Mouse (Mus musculus) spleen, adult 12 weeks (tissue): Measurements from ENCODE around the gene Slc16a5.

ENCODE experiments used
- DNase-seq: peaks from one replicate; pipeline ENCODE4 v3.0.0; 2022; ENCODE audit warnings: low spot score

Gene Slc16a5

DNA sequence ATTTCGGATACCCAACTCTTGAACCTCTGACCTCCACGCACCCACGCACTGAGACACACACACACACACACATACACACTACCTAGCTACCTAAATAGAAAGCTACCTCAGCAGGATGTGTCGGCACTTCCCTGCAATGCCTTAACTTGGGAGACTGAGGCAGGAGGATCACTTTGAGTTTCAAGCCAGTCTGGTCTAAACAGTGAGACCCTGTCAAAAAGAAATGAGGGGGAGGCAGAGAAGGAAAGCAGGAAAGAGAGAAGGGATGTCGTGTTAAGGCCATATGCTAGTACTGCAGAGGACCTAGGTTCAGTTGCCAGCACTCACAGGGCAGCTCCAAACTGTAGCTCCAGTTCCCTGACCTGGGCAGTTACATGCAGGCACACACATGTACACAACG is 52.7 kb downstream of the Slc16a5 start:
- no peak for DNase-seq

DNA sequence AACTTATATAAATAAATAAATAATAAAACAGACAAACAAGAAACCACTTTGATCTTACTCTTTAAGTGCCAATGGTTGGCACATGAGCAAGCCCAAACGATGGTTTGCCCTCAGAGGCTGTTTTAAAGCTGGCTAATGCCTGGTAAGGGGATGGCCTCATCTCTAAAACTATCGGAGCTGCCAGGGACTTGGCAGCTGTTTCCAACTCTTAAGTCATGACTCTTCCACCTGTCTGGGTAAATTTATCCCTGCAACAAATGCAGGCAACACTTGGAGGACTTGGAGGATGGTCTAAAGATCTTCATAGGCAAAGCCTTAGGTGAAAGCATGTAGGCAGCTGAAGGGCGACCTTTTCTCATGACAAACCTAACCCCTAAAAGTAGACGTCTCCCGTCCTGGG is 54.7 kb downstream of the Slc16a5 start:
- no peak for DNase-seq

DNA sequence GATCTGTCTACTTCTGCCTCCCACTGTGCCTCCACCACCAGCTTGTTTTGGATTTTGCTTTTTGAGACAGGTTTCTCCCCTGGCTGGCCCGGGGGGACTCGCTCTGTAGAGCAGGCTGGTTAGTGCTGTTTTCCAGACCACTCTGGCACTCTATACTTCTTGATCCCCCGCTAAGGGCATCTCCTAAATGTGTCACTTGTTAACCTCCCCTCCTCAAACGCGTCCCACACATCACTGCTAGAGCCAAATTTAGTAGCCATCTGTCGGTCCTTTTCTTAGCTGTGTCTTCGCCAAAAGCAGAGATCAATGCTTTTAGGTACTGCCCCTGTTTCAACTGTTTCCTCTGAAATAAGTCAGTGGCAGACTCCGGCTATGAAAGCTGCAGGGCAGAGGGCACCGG is 56.4 kb downstream of the Slc16a5 start:
- DNase-seq: no peak

DNA sequence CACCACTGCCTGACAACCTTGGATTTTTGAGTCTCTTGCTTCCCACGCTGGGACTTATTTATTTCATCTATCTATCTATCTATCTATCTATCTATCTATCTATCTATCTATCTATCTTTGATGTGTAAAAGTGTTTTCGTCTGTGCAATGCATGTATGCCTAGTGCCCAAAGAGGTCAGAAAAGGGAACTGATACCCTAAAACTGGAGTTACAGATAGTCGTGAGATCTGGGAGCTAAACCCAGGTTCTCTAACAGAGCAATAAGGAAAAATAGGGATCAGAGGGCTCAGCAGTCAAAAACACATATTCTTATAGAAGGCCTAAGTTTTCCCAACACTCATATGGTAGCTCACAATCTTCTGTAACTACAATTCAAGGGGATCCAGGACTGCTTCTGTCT is 57.3 kb downstream of the Slc16a5 start:
- DNase-seq: no peak

DNA sequence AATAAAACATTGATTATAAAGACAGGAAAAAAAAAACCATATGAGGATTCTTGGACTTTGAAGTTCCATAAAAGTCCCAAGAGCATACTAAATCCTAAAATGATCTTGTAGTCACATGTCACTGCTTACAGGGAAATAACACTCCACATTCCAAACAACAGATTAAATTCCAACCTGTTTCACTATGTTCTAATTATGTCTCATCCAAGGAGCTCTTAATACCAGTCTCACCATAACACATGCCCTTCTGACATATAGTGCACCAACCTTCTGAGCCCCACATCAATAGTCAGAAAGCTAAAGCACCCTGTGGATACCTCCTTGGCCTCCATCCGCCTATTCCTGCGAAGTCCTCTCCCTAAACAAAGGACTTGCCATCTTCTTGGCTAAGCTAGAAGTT is 57.9 kb downstream of the Slc16a5 start:
- no peak for DNase-seq

DNA sequence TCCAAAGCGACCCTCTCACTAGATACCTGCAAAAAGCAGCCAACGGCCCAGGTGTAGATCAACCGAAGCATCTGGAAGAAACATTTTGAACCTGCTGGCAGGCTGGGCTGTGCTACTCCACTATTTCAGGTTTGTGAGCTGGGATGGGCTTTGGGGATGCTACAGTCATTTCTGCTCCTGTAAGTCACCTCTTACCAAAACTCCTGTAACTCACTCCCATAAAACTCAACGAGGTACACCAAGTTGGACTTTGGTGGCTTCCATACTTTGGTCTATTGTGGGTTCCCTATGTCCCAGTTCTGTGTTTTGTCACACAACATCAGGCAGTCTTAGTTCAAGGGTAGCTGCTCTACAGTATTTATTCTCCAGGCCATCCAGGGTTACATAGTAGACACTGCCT is 58.8 kb downstream of the Slc16a5 start:
- no peak for DNase-seq

DNA sequence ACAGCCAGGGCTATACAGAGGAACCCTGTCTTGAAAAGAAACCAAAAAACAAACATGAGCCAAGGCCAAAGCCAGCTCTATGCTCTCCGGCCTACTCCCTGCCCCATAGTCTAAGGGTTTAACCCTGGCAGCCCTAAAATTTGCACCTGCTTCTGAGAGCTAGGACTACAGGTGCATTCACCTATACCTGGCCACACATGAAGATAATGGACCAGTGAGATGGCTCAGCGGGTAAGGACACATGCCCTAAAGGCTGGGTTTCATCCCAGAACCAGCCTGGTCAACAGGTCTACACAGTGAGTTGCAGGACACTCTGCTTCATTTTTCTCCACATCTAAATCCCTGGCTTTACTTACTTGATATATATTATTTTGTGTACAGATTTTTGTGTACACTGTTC is 60.0 kb downstream of the Slc16a5 start:
- no peak for DNase-seq

DNA sequence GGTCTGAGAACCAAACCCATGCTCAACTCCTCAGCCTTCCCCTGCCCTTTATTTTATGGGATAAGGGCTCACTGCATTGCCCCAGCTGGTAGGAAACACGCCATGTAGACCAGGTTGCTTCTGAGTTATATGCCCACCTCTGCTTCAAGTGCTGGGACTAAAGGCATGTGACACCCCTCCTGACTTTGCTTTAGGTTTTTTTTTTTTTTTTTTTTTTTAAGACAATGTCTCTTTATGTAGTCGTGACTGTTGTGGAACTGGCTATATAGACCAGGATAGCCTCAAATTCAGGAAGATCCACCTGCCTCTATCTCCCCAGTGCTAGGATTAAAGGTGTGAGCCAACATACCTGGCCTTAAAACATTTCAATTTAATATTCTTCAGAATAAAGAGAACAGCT is 60.4 kb downstream of the Slc16a5 start:
- DNase-seq: no peak
